Mouse (Mus musculus): ENCODE measurements around the gene Bspry. TPM values are rescaled to one million over a fixed set of nuclear protein-coding genes. Genes with fewer than 3 reads are reported as not detected.

The Bspry gene
- polyA plus RNA-seq, 1 experiment from 2014 or later = 0.60 TPM

GRCm38 (mm10) chr4:62503374-62503970, 23.6 kb downstream of the Bspry start, which contains the start of gene Hdhd3:
Gene Hdhd3, minus strand, starts transcription at chr4:62503467.
- H3K9ac ChIP-seq (replicated peaks; ENCODE audit: low read depth, low read length) = peak within 1 kb of the TSS; percentile 72
- no peaks in the 10 kb centered on the region for H3K9me3 ChIP-seq (ENCODE audit: control insufficient read depth, low read length)
- WGBS = 83% methylated on average over 3 of the region's 3 CpGs
- peak within 1 kb of the TSS; percentile 68 for H3K4me2 ChIP-seq (ENCODE audit: low read depth, low read length)
- peak within 1 kb of the TSS; percentile 16 for H3K27ac ChIP-seq (ENCODE audit: low read depth, low read length)
- H3K36me3 ChIP-seq (ENCODE audit: control insufficient read depth, insufficient read depth, low read length) = 0 out of 2 replicates have a peak, but pooled peaks cover 8% of the 10 kb centered on the region
- ATAC-seq (ENCODE audit: low read depth) = no peak
- H3K4me1 ChIP-seq (ENCODE audit: control insufficient read depth, insufficient read depth, low read length) = 0 out of 2 replicates have a peak, but pooled peaks cover 3% of the 10 kb centered on the region
- peak within 1 kb of the TSS; percentile 64 for H3K4me3 ChIP-seq (ENCODE audit: low read depth, low read length)
- no peaks in the 10 kb centered on the region for H3K27me3 ChIP-seq (ENCODE audit: control insufficient read depth, insufficient read depth, low read length)

- no peak overlapping the region for H3K4me3 ChIP-seq (ENCODE audit: low read depth, low read length)
- no peaks in the 10 kb centered on the region for H3K27me3 ChIP-seq (ENCODE audit: control insufficient read depth, insufficient read depth, low read length)
- H3K4me1 ChIP-seq (ENCODE audit: control insufficient read depth, insufficient read depth, low read length) = 0 out of 2 replicates have a peak, but pooled peaks cover 1% of the 10 kb centered on the region
- H3K36me3 ChIP-seq (ENCODE audit: control insufficient read depth, insufficient read depth, low read length) = peaks cover 16% of the 10 kb centered on the region; the same call in 1 of the 2 replicates
- no peak overlapping the region for H3K27ac ChIP-seq (ENCODE audit: low read depth, low read length)
- H3K9ac ChIP-seq (replicated peaks; ENCODE audit: low read depth, low read length) = no peak overlapping the region
- no peak overlapping the region for H3K4me2 ChIP-seq (ENCODE audit: low read depth, low read length)
- H3K9me3 ChIP-seq (ENCODE audit: control insufficient read depth, low read length) = no peaks in the 10 kb centered on the region
- ATAC-seq (ENCODE audit: low read depth) = no peak
- WGBS = 90% methylated on average over 3 of the region's 3 CpGs
Measured at GRCm38 (mm10) chr4:62505991-62506390, 26.1 kb downstream of the Bspry start.

GRCm38 (mm10) chr4:62506798-62507197, 26.9 kb downstream of the Bspry start:
- Histone ChIP-seq H3K4me3 (ENCODE audit: low read depth, low read length) (no peak overlapping the region), H3K4me2 (ENCODE audit: low read depth, low read length) (no peak overlapping the region), H3K36me3 (ENCODE audit: control insufficient read depth, insufficient read depth, low read length) (peaks cover 16% of the 10 kb centered on the region), H3K27ac (ENCODE audit: low read depth, low read length) (no peak overlapping the region), H3K9me3 (ENCODE audit: control insufficient read depth, low read length) (no peaks in the 10 kb centered on the region), H3K9ac (replicated peaks; ENCODE audit: low read depth, low read length) (no peak overlapping the region), H3K4me1 (ENCODE audit: control insufficient read depth, insufficient read depth, low read length) (no peaks in the 10 kb centered on the region), H3K27me3 (ENCODE audit: control insufficient read depth, insufficient read depth, low read length) (no peaks in the 10 kb centered on the region)
- 78% methylated on average over 2 of the region's 2 CpGs for WGBS
- ATAC-seq (ENCODE audit: low read depth) = no peak

- no peaks in the 10 kb centered on the region for H3K27me3 ChIP-seq (ENCODE audit: control insufficient read depth, insufficient read depth, low read length)
- no peak overlapping the region for H3K27ac ChIP-seq (ENCODE audit: low read depth, low read length)
- H3K4me2 ChIP-seq (ENCODE audit: low read depth, low read length) = no peak overlapping the region
- WGBS = 94% methylated on average over 5 of the region's 5 CpGs
- no peak overlapping the region for H3K9ac ChIP-seq (replicated peaks; ENCODE audit: low read depth, low read length)
- no peaks in the 10 kb centered on the region for H3K9me3 ChIP-seq (ENCODE audit: control insufficient read depth, low read length)
- peaks cover 25% of the 10 kb centered on the region for H3K36me3 ChIP-seq (ENCODE audit: control insufficient read depth, insufficient read depth, low read length)
- no peak for ATAC-seq (ENCODE audit: low read depth)
- H3K4me1 ChIP-seq (ENCODE audit: control insufficient read depth, insufficient read depth, low read length) = no peaks in the 10 kb centered on the region
- H3K4me3 ChIP-seq (ENCODE audit: low read depth, low read length) = no peak overlapping the region
Measured at GRCm38 (mm10) chr4:62508839-62509238, 29.0 kb downstream of the Bspry start.

GRCm38 (mm10) chr4:62509946-62510345, 30.1 kb downstream of the Bspry start:
- Histone ChIP-seq H3K4me3 (ENCODE audit: low read depth, low read length) (no peak overlapping the region), H3K9me3 (ENCODE audit: control insufficient read depth, low read length) (no peaks in the 10 kb centered on the region), H3K27ac (ENCODE audit: low read depth, low read length) (no peak overlapping the region), H3K27me3 (ENCODE audit: control insufficient read depth, insufficient read depth, low read length) (no peaks in the 10 kb centered on the region), H3K4me1 (ENCODE audit: control insufficient read depth, insufficient read depth, low read length) (no peaks in the 10 kb centered on the region), H3K36me3 (ENCODE audit: control insufficient read depth, insufficient read depth, low read length) (peaks cover 27% of the 10 kb centered on the region), H3K9ac (replicated peaks; ENCODE audit: low read depth, low read length) (no peak overlapping the region), H3K4me2 (ENCODE audit: low read depth, low read length) (no peak overlapping the region)
- ATAC-seq (ENCODE audit: low read depth) = no peak
- WGBS = 95% methylated on average over 11 of the region's 11 CpGs

GRCm38 (mm10) chr4:62513998-62514506, 34.2 kb downstream of the Bspry start:
- Histone ChIP-seq H3K27me3 (ENCODE audit: control insufficient read depth, insufficient read depth, low read length) (no peaks in the 10 kb centered on the region), H3K9ac (replicated peaks; ENCODE audit: low read depth, low read length) (no peak overlapping the region), H3K9me3 (ENCODE audit: control insufficient read depth, low read length) (no peaks in the 10 kb centered on the region), H3K36me3 (ENCODE audit: control insufficient read depth, insufficient read depth, low read length) (peaks cover 24% of the 10 kb centered on the region), H3K4me3 (ENCODE audit: low read depth, low read length) (no peak overlapping the region), H3K4me2 (ENCODE audit: low read depth, low read length) (no peak overlapping the region), H3K27ac (ENCODE audit: low read depth, low read length) (no peak overlapping the region), H3K4me1 (ENCODE audit: control insufficient read depth, insufficient read depth, low read length) (peaks cover 8% of the 10 kb centered on the region)
- ATAC-seq (ENCODE audit: low read depth) = no peak; the same call in 1 of the 2 replicates
- 59% methylated on average over 11 of the region's 11 CpGs for WGBS

GRCm38 (mm10) chr4:62514995-62515394, 35.1 kb downstream of the Bspry start:
- H3K4me3 ChIP-seq (ENCODE audit: low read depth, low read length) = no peak overlapping the region
- H3K27me3 ChIP-seq (ENCODE audit: control insufficient read depth, insufficient read depth, low read length) = peaks cover 3% of the 10 kb centered on the region; the same call in 1 of the 2 replicates
- H3K4me2 ChIP-seq (ENCODE audit: low read depth, low read length) = no peak overlapping the region
- H3K9ac ChIP-seq (replicated peaks; ENCODE audit: low read depth, low read length) = no peak overlapping the region
- peaks cover 9% of the 10 kb centered on the region for H3K4me1 ChIP-seq (ENCODE audit: control insufficient read depth, insufficient read depth, low read length)
- 90% methylated on average over 7 of the region's 7 CpGs for WGBS
- H3K27ac ChIP-seq (ENCODE audit: low read depth, low read length) = no peak overlapping the region
- peaks cover 16% of the 10 kb centered on the region for H3K36me3 ChIP-seq (ENCODE audit: control insufficient read depth, insufficient read depth, low read length)
- ATAC-seq (ENCODE audit: low read depth) = no peak
- no peaks in the 10 kb centered on the region for H3K9me3 ChIP-seq (ENCODE audit: control insufficient read depth, low read length)

- peaks cover 3% of the 10 kb centered on the region; the same call in 1 of the 2 replicates for H3K27me3 ChIP-seq (ENCODE audit: control insufficient read depth, insufficient read depth, low read length)
- H3K9ac ChIP-seq (replicated peaks; ENCODE audit: low read depth, low read length) = no peak overlapping the region
- no peak overlapping the region for H3K4me2 ChIP-seq (ENCODE audit: low read depth, low read length)
- WGBS = 84% methylated on average over 3 of the region's 3 CpGs
- no peaks in the 10 kb centered on the region for H3K9me3 ChIP-seq (ENCODE audit: control insufficient read depth, low read length)
- peaks cover 9% of the 10 kb centered on the region for H3K4me1 ChIP-seq (ENCODE audit: control insufficient read depth, insufficient read depth, low read length)
- no peak overlapping the region for H3K27ac ChIP-seq (ENCODE audit: low read depth, low read length)
- no peak overlapping the region for H3K4me3 ChIP-seq (ENCODE audit: low read depth, low read length)
- H3K36me3 ChIP-seq (ENCODE audit: control insufficient read depth, insufficient read depth, low read length) = peaks cover 12% of the 10 kb centered on the region
- no peak for ATAC-seq (ENCODE audit: low read depth)
Measured at GRCm38 (mm10) chr4:62515490-62515889, 35.6 kb downstream of the Bspry start.

GRCm38 (mm10) chr4:62516079-62516478, 36.2 kb downstream of the Bspry start:
- Histone ChIP-seq H3K9ac (replicated peaks; ENCODE audit: low read depth, low read length) (no peak overlapping the region), H3K4me2 (ENCODE audit: low read depth, low read length) (no peak overlapping the region), H3K27me3 (ENCODE audit: control insufficient read depth, insufficient read depth, low read length) (peaks cover 3% of the 10 kb centered on the region; the same call in 1 of the 2 replicates), H3K4me3 (ENCODE audit: low read depth, low read length) (no peak overlapping the region), H3K27ac (ENCODE audit: low read depth, low read length) (peak overlapping the region; percentile 28; the same call in 1 of the 2 replicates), H3K36me3 (ENCODE audit: control insufficient read depth, insufficient read depth, low read length) (peaks cover 11% of the 10 kb centered on the region), H3K4me1 (ENCODE audit: control insufficient read depth, insufficient read depth, low read length) (peaks cover 9% of the 10 kb centered on the region), H3K9me3 (ENCODE audit: control insufficient read depth, low read length) (no peaks in the 10 kb centered on the region)
- no peak for ATAC-seq (ENCODE audit: low read depth)
- 45% methylated on average over 2 of the region's 2 CpGs for WGBS
